ENCODE assay signal across 18 mouse cellular contexts in the genomic region with DNA sequence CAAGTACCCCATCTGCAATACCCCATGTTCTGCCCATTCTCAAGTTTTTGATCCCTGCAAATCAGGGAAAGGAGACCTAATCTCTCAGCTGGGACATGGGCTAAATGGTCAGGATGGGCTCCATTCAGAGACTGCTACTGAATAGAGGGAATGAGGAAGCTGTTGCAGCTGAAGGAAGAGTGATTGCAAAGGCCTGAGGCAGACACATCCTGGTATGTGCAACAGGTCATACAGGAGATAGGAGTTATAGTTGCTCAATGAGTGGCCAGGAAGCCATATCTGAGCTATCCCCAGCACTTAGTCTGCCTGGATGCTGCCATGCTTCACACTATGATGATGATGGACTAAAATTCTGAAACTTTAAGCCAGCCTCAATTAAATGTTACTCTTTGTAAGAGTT.
"Had no signal": no experiment of that assay in that cellular context is flagged by ENCODE, and none has a peak within 500 bp of the region (broad histone marks: within the 10 kb centered on the region; RNA-seq: fewer than 3 reads in every experiment).

No protein-coding gene starts in this region.

- H3K4me2 ChIP-seq: lung, embryonic 15.5 days; midbrain, embryonic 11.5 days; midbrain, embryonic 13.5 days; midbrain, embryonic 15.5 days; neural tube, embryonic 12.5 days; stomach, embryonic 15.5 days had no signal

- H3K4me3 ChIP-seq: lung, embryonic 15.5 days; megakaryocyte, embryonic 14.5 days; midbrain, embryonic 13.5 days; midbrain, embryonic 15.5 days; neural tube, embryonic 12.5 days; stomach, embryonic 15.5 days had no signal

- H3K36me3 ChIP-seq: lung, embryonic 15.5 days; midbrain, embryonic 13.5 days; midbrain, embryonic 15.5 days; neural tube, embryonic 12.5 days; stomach, embryonic 15.5 days had no signal

- H3K4me1 ChIP-seq: lung, embryonic 15.5 days; megakaryocyte, embryonic 14.5 days; midbrain, embryonic 13.5 days; midbrain, embryonic 15.5 days; neural tube, embryonic 12.5 days; stomach, embryonic 15.5 days had no signal

- H3K27me3 ChIP-seq: lung, embryonic 15.5 days; megakaryocyte, embryonic 14.5 days; midbrain, embryonic 13.5 days; midbrain, embryonic 15.5 days; neural tube, embryonic 12.5 days; stomach, embryonic 15.5 days had no signal

- H3K27ac ChIP-seq: lung, embryonic 15.5 days; macrophage; midbrain, embryonic 13.5 days; midbrain, embryonic 15.5 days; neural tube, embryonic 12.5 days; stomach, embryonic 15.5 days; stomach, postnatal 0 days had no signal

- ATAC-seq: liver, postnatal 0 days; lung, postnatal 0 days; midbrain, embryonic 13.5 days; midbrain, embryonic 15.5 days had no signal

- H3K9me3 ChIP-seq: lung, embryonic 15.5 days; midbrain, embryonic 13.5 days; midbrain, embryonic 15.5 days; neural tube, embryonic 12.5 days; stomach, embryonic 15.5 days had no signal

- H3K9ac ChIP-seq: liver, postnatal 0 days; lung, embryonic 15.5 days; midbrain, embryonic 13.5 days; midbrain, embryonic 15.5 days; neural tube, embryonic 12.5 days; stomach, embryonic 15.5 days had no signal

- DNase-seq: liver, postnatal 0 days; lung, adult 2 months; lung, postnatal 14 days; lung, postnatal 36 days; right cerebral cortex, postnatal 14 days; thymus, adult 2 months; thymus, postnatal 25 days; thymus, postnatal 4 days had no signal
